Mouse (Mus musculus): ENCODE measurements around the gene Mybpc1.

- TF ChIP-seq CTCF (IDR thresholded peaks at IDR 0.05; ENCODE audit: low read depth), result no peak
- TF ChIP-seq EP300 (IDR thresholded peaks at IDR 0.05; ENCODE audit: low read depth), result no peak
Observed at GRCm38 (mm10) chr10:88503421-88504314, 101.3 kb downstream of the Mybpc1 start, which contains the start of gene Chpt1.

All from liver, embryonic 14.5 days (tissue).